Mouse (Mus musculus): ENCODE results near the gene Clcc1.

- TF ChIP-seq CTCF (conservative IDR thresholded peaks at IDR 0.05; ENCODE audit: low read length): no peak
- no peak for TF ChIP-seq POU5F1 (IDR thresholded peaks at IDR 0.05; ENCODE audit: borderline replicate concordance, low read length)
- no peak for TF ChIP-seq NANOG (IDR thresholded peaks at IDR 0.05; ENCODE audit: borderline replicate concordance, low read length)
Measured at GRCm38 (mm10) chr3:108658612-108659011, 4.9 kb downstream of the Clcc1 start.

All from E14TG2a.4 (cell line).